Mouse (Mus musculus): ENCODE data around the gene Cap2.

DNA sequence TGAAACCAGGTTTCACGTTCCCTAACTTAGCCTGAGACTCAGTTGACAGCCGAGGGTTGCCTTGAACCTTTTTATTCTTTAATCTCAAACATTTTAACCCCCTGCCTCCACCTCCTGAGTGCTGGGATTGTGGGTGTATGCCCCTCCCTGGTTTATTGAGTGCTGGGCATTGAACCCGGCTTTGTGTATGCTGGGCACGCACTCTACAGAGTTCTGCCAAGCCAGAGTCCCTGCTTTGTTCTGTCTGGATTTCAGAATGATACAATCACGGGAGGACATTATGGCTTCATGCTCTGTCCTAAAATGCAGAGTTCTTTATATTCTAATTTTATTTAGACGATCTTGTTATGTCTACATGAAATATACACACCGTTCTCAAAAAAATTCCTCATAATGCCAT lies 41.1 kb downstream of the Cap2 start:
- TF ChIP-seq GATA1 (IDR thresholded peaks at IDR 0.05; ENCODE audit: low read length) (no peak), TAL1 (IDR thresholded peaks at IDR 0.05; ENCODE audit: low read length) (no peak)

All from erythroblast, embryonic 14.5 days (primary cell).